Mouse (Mus musculus) small intestine, adult 2 months (tissue): ENCODE measurements around the gene Hist1h3e. TPM values are rescaled to one million over a fixed set of nuclear protein-coding genes. Genes with fewer than 3 reads are reported as not detected.

Source experiments
- H3K27ac ChIP-seq: fragments of 200-500 bp; 2 replicates; pipeline ENCODE4 v1.5.1; 2012; ENCODE audit warnings: low read depth, low read length, control low read depth, inconsistent platforms; ENCODE audit not compliant: insufficient read depth
- H3K27me3 ChIP-seq: fragments of 200-500 bp; 2 replicates; pipeline ENCODE4 v1.6.1; 2012; ENCODE audit warnings: mild to moderate bottlenecking, moderate library complexity, low read length, inconsistent platforms; ENCODE audit not compliant: control insufficient read depth, insufficient read depth
- H3K36me3 ChIP-seq: fragments of 200-500 bp; 2 replicates; pipeline ENCODE4 v1.6.1; 2012; ENCODE audit warnings: mild to moderate bottlenecking, low read length, control low read depth, inconsistent platforms; ENCODE audit not compliant: control insufficient read depth, insufficient read depth
- H3K4me1 ChIP-seq: fragments of 200-500 bp; 2 replicates; pipeline ENCODE4 v1.6.1; 2012; ENCODE audit warnings: low read length, inconsistent platforms, mixed read lengths; ENCODE audit not compliant: control insufficient read depth, insufficient read depth, insufficient read length
- H3K4me3 ChIP-seq: fragments of 200-500 bp; 2 replicates; pipeline ENCODE4 v1.5.1; 2012; ENCODE audit warnings: low read depth, mild to moderate bottlenecking, control low read depth, inconsistent platforms, low read length, moderate library complexity
- CTCF ChIP-seq: fragments of 200-500 bp; IDR thresholded peaks from 2 replicates; pipeline ENCODE4 v1.5.1; 2012; ENCODE audit warnings: low read depth, mild to moderate bottlenecking, control low read depth, inconsistent platforms, low read length, moderate library complexity, mixed read lengths; ENCODE audit not compliant: insufficient replicate concordance, insufficient read length; ENCODE audit errors: extremely low read depth
- POLR2A ChIP-seq: fragments of 200-500 bp; IDR thresholded peaks from 2 replicates; pipeline ENCODE4 v1.6.1; 2012; ENCODE audit warnings: low read depth, mild to moderate bottlenecking, control low read depth, inconsistent platforms, low read length, moderate library complexity
- WGBS: fragments of 180-500 bp; shearing (Covaris S2); methylation state at CpG from one replicate; pipeline ENCODE4 v1.1.7; 2018; 5-methylcytosine and 5-hydroxymethylcytosine counted together
- polyA plus RNA-seq: library from polyadenylated mRNA; depleted of rRNA; stranded (reverse); fragments of >200 nt; gene quantifications from 2 replicates; pipeline ENCODE4 v1.2.3, GENCODE M21; 2012; rRNA removed

Hist1h3e gene
- polyA plus RNA-seq, 1 experiment: 43.3 TPM

- H3K27me3 ChIP-seq: no peaks in the 10 kb centered on the region
- WGBS: under 1% methylated on average over 27 of the region's 27 CpGs
- peak overlapping the region; percentile 61 for H3K27ac ChIP-seq
- H3K36me3 ChIP-seq: no peaks in the 10 kb centered on the region
- TF ChIP-seq POLR2A: no peak
- TF ChIP-seq CTCF: no peak
- H3K4me1 ChIP-seq: 0 out of 2 replicates have a peak, but pooled peaks cover 2% of the 10 kb centered on the region
- peak overlapping the region; percentile 64 for H3K4me3 ChIP-seq
Observed at GRCm38 (mm10) chr13:23517603-23518294, 44.4 kb downstream of the Hist1h3e start.

DNA sequence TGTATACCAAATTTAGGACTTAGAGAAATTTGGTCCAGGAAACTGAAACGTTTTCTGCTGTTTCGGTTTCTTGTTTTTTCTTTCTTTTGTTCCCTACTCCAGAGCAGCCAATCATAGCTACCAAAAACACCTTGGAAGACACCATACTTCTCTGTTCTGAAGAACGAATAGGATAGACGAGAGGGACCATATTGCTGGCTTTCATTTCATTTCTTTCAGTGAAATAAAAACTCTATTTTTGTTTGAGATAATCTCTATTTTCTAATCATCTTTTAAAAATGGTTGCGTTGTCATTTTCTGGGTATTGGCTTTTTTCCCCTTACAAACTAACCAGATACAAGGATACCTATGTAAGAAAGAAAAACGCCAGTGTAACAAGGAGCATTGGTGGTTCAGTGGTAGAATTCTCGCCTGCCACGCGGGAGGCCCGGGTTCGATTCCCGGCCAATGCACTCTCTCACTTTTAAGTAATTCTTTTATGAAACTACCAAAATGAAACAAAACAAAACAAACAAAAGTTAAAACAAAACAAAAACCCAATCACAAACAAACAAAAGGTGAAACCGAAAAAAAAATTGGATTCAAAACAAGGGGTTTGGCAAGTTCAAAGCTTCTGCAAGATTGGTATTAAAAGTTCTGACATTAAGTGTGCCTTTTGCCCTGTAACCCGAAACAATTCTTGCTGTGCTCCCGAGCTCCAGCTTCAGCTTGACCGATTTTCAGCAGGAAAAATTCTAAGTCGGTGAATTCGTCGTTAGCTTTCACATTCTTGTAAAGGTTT, 45.2 kb downstream of the Hist1h3e start:
- Histone ChIP-seq H3K36me3 (no peaks in the 10 kb centered on the region), H3K4me1 (0 out of 2 replicates have a peak, but pooled peaks cover 2% of the 10 kb centered on the region), H3K4me3 (peak overlapping the region; percentile 64), H3K27ac (peak overlapping the region; percentile 61; the same call in 1 of the 2 replicates), H3K27me3 (no peaks in the 10 kb centered on the region)
- WGBS: under 1% methylated on average over 19 of the region's 19 CpGs
- no peak for TF ChIP-seq CTCF
- TF ChIP-seq POLR2A: no peak

DNA sequence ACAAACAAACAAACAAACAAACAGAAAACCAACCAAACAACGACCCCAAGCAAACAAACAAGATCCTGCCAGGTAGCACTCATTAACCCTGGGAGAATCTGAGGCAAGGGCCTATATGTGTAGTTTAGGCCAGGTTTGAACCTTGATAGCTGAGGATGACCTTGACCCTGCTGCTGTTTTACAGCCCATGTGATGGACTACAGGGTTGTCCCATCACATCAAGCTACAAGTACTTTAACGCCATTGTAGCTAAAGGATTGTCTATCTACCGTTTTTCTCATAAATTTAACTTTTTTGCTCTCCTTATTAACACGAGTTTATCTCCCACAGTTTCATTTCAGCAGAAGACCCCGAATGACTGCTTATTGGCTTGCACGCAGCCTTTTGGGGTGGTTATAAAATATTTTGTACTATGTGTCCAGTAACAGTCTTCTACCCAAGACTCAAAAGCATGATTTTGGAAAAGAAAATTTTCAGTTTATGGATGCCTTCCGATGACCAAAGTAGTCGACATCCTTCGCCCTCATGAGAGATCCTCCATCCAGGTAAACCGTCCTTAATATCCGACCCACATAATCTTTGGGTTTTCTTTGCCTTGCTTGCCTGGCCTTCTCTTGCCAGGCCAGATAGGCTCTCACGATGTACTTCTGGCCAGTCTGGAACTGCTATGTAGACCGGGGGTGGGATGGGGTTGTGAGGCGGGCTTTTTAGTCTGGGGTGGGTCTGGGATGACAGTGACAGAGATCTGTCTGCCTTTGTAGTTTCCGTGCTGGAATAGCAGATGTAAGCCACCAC, 46.1 kb downstream of the Hist1h3e start:
- TF ChIP-seq CTCF: no peak
- no peak for TF ChIP-seq POLR2A
- no peaks in the 10 kb centered on the region for H3K27me3 ChIP-seq
- H3K36me3 ChIP-seq: no peaks in the 10 kb centered on the region
- H3K4me3 ChIP-seq: no peak overlapping the region
- no peak overlapping the region for H3K27ac ChIP-seq
- 0 out of 2 replicates have a peak, but pooled peaks cover 2% of the 10 kb centered on the region for H3K4me1 ChIP-seq
- 64% methylated on average over 15 of the region's 15 CpGs for WGBS

GRCm38 (mm10) chr13:23515281-23515680, 46.9 kb downstream of the Hist1h3e start:
- no peak for TF ChIP-seq CTCF
- TF ChIP-seq POLR2A: no peak
- H3K27me3 ChIP-seq: no peaks in the 10 kb centered on the region
- no peaks in the 10 kb centered on the region for H3K36me3 ChIP-seq
- 86% methylated on average over 5 of the region's 5 CpGs for WGBS
- peaks cover 4% of the 10 kb centered on the region; the same call in 1 of the 2 replicates for H3K4me1 ChIP-seq
- no peak overlapping the region for H3K27ac ChIP-seq
- H3K4me3 ChIP-seq: no peak overlapping the region

DNA sequence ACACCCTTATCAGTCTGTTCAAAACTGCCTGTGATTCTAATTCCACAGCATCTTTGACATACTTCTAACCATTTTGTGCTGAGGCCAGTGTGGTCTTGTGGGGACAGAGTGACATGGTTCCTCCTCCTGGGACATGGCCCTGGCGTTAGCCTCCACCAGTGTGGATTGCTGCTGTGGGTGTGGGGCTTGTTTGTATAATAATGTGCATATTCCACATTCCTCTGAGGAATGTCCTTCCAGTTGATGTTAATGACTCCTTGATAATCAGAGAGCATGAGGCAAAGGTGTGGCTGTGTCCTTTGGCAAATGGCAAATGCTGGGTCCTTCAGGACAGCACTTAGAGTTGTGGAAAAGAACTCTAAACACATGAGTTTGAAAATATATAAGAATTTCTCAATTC, 48.7 kb downstream of the Hist1h3e start:
- 83% methylated on average over 1 of the region's 1 CpGs for WGBS
- H3K4me1 ChIP-seq: peaks cover 4% of the 10 kb centered on the region; the same call in 1 of the 2 replicates
- no peaks in the 10 kb centered on the region for H3K36me3 ChIP-seq
- H3K4me3 ChIP-seq: no peak overlapping the region
- TF ChIP-seq POLR2A (no peak), CTCF (no peak)
- H3K27ac ChIP-seq: no peak overlapping the region
- no peaks in the 10 kb centered on the region for H3K27me3 ChIP-seq

Other genes with a start within 250 kb of the Hist1h3e start
- gene Zfp322a, start 193.2 kb downstream of the Hist1h3e start, polyA plus RNA-seq: 0.15 and 0.20 TPM in 2 replicates
- 0.95 and 1.2 TPM in 2 replicates for gene Abt1, start 138.5 kb downstream of the Hist1h3e start, polyA plus RNA-seq
- gene Btn1a1, start 96.5 kb downstream of the Hist1h3e start, polyA plus RNA-seq: 0.05 TPM in 1 of 2 replicates, not detected in the other
- not detected in 2 replicates for gene Btn2a2, start 73.5 kb downstream of the Hist1h3e start, polyA plus RNA-seq
- gene Hist1h4h, start 31.3 kb downstream of the Hist1h3e start, polyA plus RNA-seq: 39.6 and 71.6 TPM in 2 replicates
- 631 and 1,420 TPM in 2 replicates for gene Hist1h2af, start 28.5 kb downstream of the Hist1h3e start, polyA plus RNA-seq
- 43.4 and 65.8 TPM in 2 replicates for gene Hist1h3g, start 26.9 kb downstream of the Hist1h3e start, polyA plus RNA-seq
- gene Hist1h2bh, start 19.0 kb downstream of the Hist1h3e start, polyA plus RNA-seq: 2.4 and 5.1 TPM in 2 replicates
- gene Hist1h3f, start 18.3 kb downstream of the Hist1h3e start, polyA plus RNA-seq: 9.6 and 13.1 TPM in 2 replicates
- 13.6 and 21.3 TPM in 2 replicates for gene Hist1h4f, start 10.7 kb downstream of the Hist1h3e start, polyA plus RNA-seq
- gene Hist1h1d, start 9.1 kb downstream of the Hist1h3e start, polyA plus RNA-seq: 0.27 and 0.29 TPM in 2 replicates
- 27.3 and 38.0 TPM in 2 replicates for gene Hist1h2ae, start 8.9 kb upstream of the Hist1h3e start, polyA plus RNA-seq
- 32.8 and 51.3 TPM in 2 replicates for gene Hist1h2bg, start 9.0 kb upstream of the Hist1h3e start, polyA plus RNA-seq
- 9.0 and 24.6 TPM in 2 replicates for gene Hist1h2bf, start 11.8 kb upstream of the Hist1h3e start, polyA plus RNA-seq
- 21.3 and 30.3 TPM in 2 replicates for gene Hist1h2ad, start 12.0 kb upstream of the Hist1h3e start, polyA plus RNA-seq
- gene Hist1h3d, start 13.4 kb upstream of the Hist1h3e start, polyA plus RNA-seq: 11.5 and 24.2 TPM in 2 replicates
- gene Hist1h4d, start 19.2 kb upstream of the Hist1h3e start, polyA plus RNA-seq: 10.1 and 13.8 TPM in 2 replicates
- 1.5 and 1.8 TPM in 2 replicates for gene Hist1h2be, start 58.8 kb upstream of the Hist1h3e start, polyA plus RNA-seq
- 2.2 and 2.4 TPM in 2 replicates for gene Hist1h1e, start 60.2 kb upstream of the Hist1h3e start, polyA plus RNA-seq
- 3.1 and 4.0 TPM in 2 replicates for gene Hist1h2ac, start 121.6 kb upstream of the Hist1h3e start, polyA plus RNA-seq
- 210 and 772 TPM in 2 replicates for gene Hist1h2bc, start 121.8 kb upstream of the Hist1h3e start, polyA plus RNA-seq
- not detected in 2 replicates for gene Hist1h1t, start 133.4 kb upstream of the Hist1h3e start, polyA plus RNA-seq
- 13.7 and 17.8 TPM in 2 replicates for gene Hist1h4c, start 136.1 kb upstream of the Hist1h3e start, polyA plus RNA-seq
- 3.5 and 7.7 TPM in 2 replicates for gene Hfe, start 148.5 kb upstream of the Hist1h3e start, polyA plus RNA-seq
- 25.6 and 68.0 TPM in 2 replicates for gene Hist1h1c, start 176.4 kb upstream of the Hist1h3e start, polyA plus RNA-seq
- gene Hist1h3c, start 183.2 kb upstream of the Hist1h3e start, polyA plus RNA-seq: 39.3 and 49.1 TPM in 2 replicates
- gene Hist1h2bb, start 184.4 kb upstream of the Hist1h3e start, polyA plus RNA-seq: 17.8 and 19.7 TPM in 2 replicates
- 32.5 and 55.3 TPM in 2 replicates for gene Hist1h2ab, start 188.8 kb upstream of the Hist1h3e start, polyA plus RNA-seq
- 39.8 and 49.8 TPM in 2 replicates for gene Hist1h3b, start 189.9 kb upstream of the Hist1h3e start, polyA plus RNA-seq
- 17.0 and 25.9 TPM in 2 replicates for gene Hist1h4b, start 194.6 kb upstream of the Hist1h3e start, polyA plus RNA-seq
- gene Hist1h4a, start 198.9 kb upstream of the Hist1h3e start, polyA plus RNA-seq: 17.4 and 19.9 TPM in 2 replicates
- 32.6 and 42.4 TPM in 2 replicates for gene Hist1h3a, start 200.0 kb upstream of the Hist1h3e start, polyA plus RNA-seq
- 0.53 and 0.95 TPM in 2 replicates for gene Hist1h1a, start 201.3 kb upstream of the Hist1h3e start, polyA plus RNA-seq
- 0.90 and 4.5 TPM in 2 replicates for gene Trim38, start 207.5 kb upstream of the Hist1h3e start, polyA plus RNA-seq
- gene Slc17a2, start 244.6 kb upstream of the Hist1h3e start, polyA plus RNA-seq: not detected in 2 replicates